In genomic region chr13:59040156-59040915, GRCm38 (mm10) we compare ENCODE assay signal across 16 mouse cellular contexts.
A peak's percentile ranks its signal among the peaks of the same experiment; 100 is the strongest.
DNase-seq lines count a peak whose midpoint lies in the region; ATAC-seq and TF ChIP-seq lines count a peak whose summit lies in the region.
"Had no signal": no experiment of that assay in that cellular context is flagged by ENCODE, and none has a peak within 500 bp of the region (broad histone marks: within the 10 kb centered on the region; RNA-seq: fewer than 3 reads in every experiment).

No protein-coding gene starts in this region.

- H3K4me1 ChIP-seq in hindbrain, embryonic 11.5 days (replicated peaks; ENCODE audit: control insufficient read depth, insufficient read depth, low read length), result peaks cover 8% of the 10 kb centered on the region; the same call in 1 of the 2 replicates
- H3K4me1 ChIP-seq in midbrain, embryonic 13.5 days (replicated peaks), result peaks cover 39% of the 10 kb centered on the region
- peaks cover 12% of the 10 kb centered on the region for H3K4me1 ChIP-seq in olfactory bulb, adult 2 months (ENCODE audit: control insufficient read depth, insufficient read depth, low read length)
- H3K4me1 ChIP-seq: stomach, embryonic 15.5 days had no signal

- intact Hi-C loops in left cerebral cortex, adult 2 months (cut with DNase I), result no loop called here
- intact Hi-C loops in left cerebral cortex, postnatal 4 days (cut with DNase I), result no loop called here

- no peak for DNase-seq in left cerebral cortex, adult 2 months (ENCODE audit: extremely low spot score in 1 of 2, low spot score in 2 of 2)
- DNase-seq in left cerebral cortex, postnatal 4 days, result no peak
- DNase-seq in hindbrain, embryonic 11.5 days (ENCODE audit: low spot score), result peak; percentile 51
- no peak for DNase-seq in cerebellum, adult 18-20 months
- no peak for DNase-seq in thymus, postnatal 25 days
- DNase-seq in right cerebral cortex, postnatal 10 days (ENCODE audit: low spot score in 2 of 2), result no peak
- DNase-seq: adrenal gland, postnatal 36 days; cerebellum, adult 11-12 months; thymus, postnatal 4 days had no signal

- peak overlapping the region; percentile 26; the same call in 1 of the 2 replicates for H3K4me2 ChIP-seq in hindbrain, embryonic 11.5 days (replicated peaks; ENCODE audit: low read depth, low read length)
- peak overlapping the region; percentile 47 for H3K4me2 ChIP-seq in midbrain, embryonic 13.5 days (replicated peaks)
- H3K4me2 ChIP-seq: embryonic facial prominence, embryonic 13.5 days; stomach, embryonic 15.5 days had no signal

- no peaks in the 10 kb centered on the region for H3K27me3 ChIP-seq in hindbrain, embryonic 11.5 days (ENCODE audit: control insufficient read depth, insufficient read depth, low read length)
- H3K27me3 ChIP-seq in midbrain, embryonic 13.5 days, result no peaks in the 10 kb centered on the region
- H3K27me3 ChIP-seq: embryonic facial prominence, embryonic 13.5 days; stomach, embryonic 15.5 days had no signal

- TF ChIP-seq POLR2A in olfactory bulb, adult 2 months (IDR thresholded peaks at IDR 0.05; ENCODE audit: insufficient read depth, low read depth, low read length), result no peak

- no peaks in the 10 kb centered on the region for H3K36me3 ChIP-seq in hindbrain, embryonic 11.5 days (ENCODE audit: control insufficient read depth, insufficient read depth, low read length)
- no peaks in the 10 kb centered on the region for H3K36me3 ChIP-seq in midbrain, embryonic 13.5 days
- H3K36me3 ChIP-seq: embryonic facial prominence, embryonic 13.5 days; stomach, embryonic 15.5 days had no signal

- no peak overlapping the region for H3K4me3 ChIP-seq in left cerebral cortex, adult 2 months
- no peak overlapping the region for H3K4me3 ChIP-seq in hindbrain, embryonic 11.5 days (ENCODE audit: low read depth, low read length)
- H3K4me3 ChIP-seq in midbrain, embryonic 13.5 days (replicated peaks), result peak overlapping the region; percentile 5; the same call in 1 of the 2 replicates
- H3K4me3 ChIP-seq in olfactory bulb, adult 2 months (ENCODE audit: insufficient read depth, low read depth, low read length), result no peak overlapping the region
- H3K4me3 ChIP-seq: embryonic facial prominence, embryonic 13.5 days; stomach, embryonic 15.5 days had no signal

- WGBS in hindbrain, embryonic 11.5 days, result 48% methylated on average over 16 of the region's 16 CpGs
- 29% methylated on average over 16 of the region's 16 CpGs for WGBS in midbrain, embryonic 13.5 days
- WGBS in olfactory bulb, adult 2 months, result 42% methylated on average over 16 of the region's 16 CpGs

- H3K9me3 ChIP-seq in hindbrain, embryonic 11.5 days (ENCODE audit: control insufficient read depth, low read length), result no peaks in the 10 kb centered on the region
- no peaks in the 10 kb centered on the region for H3K9me3 ChIP-seq in midbrain, embryonic 13.5 days
- H3K9me3 ChIP-seq: embryonic facial prominence, embryonic 13.5 days; stomach, embryonic 15.5 days had no signal

- H3K9ac ChIP-seq in hindbrain, embryonic 11.5 days (ENCODE audit: low read depth, low read length), result peak overlapping the region; percentile 20; the same call in 1 of the 2 replicates
- peak overlapping the region; percentile 37; the same call in 1 of the 2 replicates for H3K9ac ChIP-seq in midbrain, embryonic 13.5 days (replicated peaks)
- H3K9ac ChIP-seq: embryonic facial prominence, embryonic 13.5 days; liver, embryonic 14.5 days; stomach, embryonic 15.5 days had no signal

- ATAC-seq in hindbrain, embryonic 11.5 days (ENCODE audit: low FRiP score), result peak; percentile 76
- peak; percentile 71 for ATAC-seq in midbrain, embryonic 13.5 days
- ATAC-seq: intestine, postnatal 0 days had no signal

- H3K27ac ChIP-seq in left cerebral cortex, adult 2 months, result peak overlapping the region; percentile 83
- peak overlapping the region; percentile 88 for H3K27ac ChIP-seq in hindbrain, embryonic 11.5 days (ENCODE audit: low read depth, low read length)
- peak overlapping the region; percentile 98 for H3K27ac ChIP-seq in midbrain, embryonic 13.5 days
- peak overlapping the region; percentile 64 for H3K27ac ChIP-seq in olfactory bulb, adult 2 months (ENCODE audit: insufficient read depth, low read depth, low read length)
- H3K27ac ChIP-seq: embryonic facial prominence, embryonic 13.5 days; liver, embryonic 14.5 days; macrophage; stomach, embryonic 15.5 days had no signal

- no peak for TF ChIP-seq CTCF in left cerebral cortex, adult 2 months (IDR thresholded peaks at IDR 0.05)
- TF ChIP-seq CTCF in olfactory bulb, adult 2 months (IDR thresholded peaks at IDR 0.05; ENCODE audit: insufficient read depth, low read depth, low read length), result no peak
